Mouse (Mus musculus) G1E (cell line): Measurements from ENCODE around the gene Car9.

Experiments used
- CTCF ChIP-seq: IDR thresholded peaks from 2 replicates; pipeline ENCODE4 v1.5.1; 2012; ENCODE audit warnings: low read depth, low read length, inconsistent platforms, mixed read lengths
- GATA1 ChIP-seq: IDR thresholded peaks from 2 replicates; pipeline ENCODE4 v1.6.1; 2012; ENCODE audit warnings: borderline replicate concordance, low read length, inconsistent platforms, mixed read lengths
- GATA2 ChIP-seq: IDR thresholded peaks from 2 replicates; pipeline ENCODE4 v1.6.1; 2012; ENCODE audit warnings: low read depth, low read length, inconsistent platforms, borderline replicate concordance
- POLR2AphosphoS5 ChIP-seq: IDR thresholded peaks from 2 replicates; pipeline ENCODE4 v1.6.1; 2012; ENCODE audit warnings: low read depth, low read length, inconsistent platforms; ENCODE audit not compliant: insufficient replicate concordance
- TAL1 ChIP-seq: conservative IDR thresholded peaks from 2 replicates; pipeline ENCODE4 v1.6.1; 2012; ENCODE audit warnings: low read depth, low read length, inconsistent platforms, mixed read lengths

DNA sequence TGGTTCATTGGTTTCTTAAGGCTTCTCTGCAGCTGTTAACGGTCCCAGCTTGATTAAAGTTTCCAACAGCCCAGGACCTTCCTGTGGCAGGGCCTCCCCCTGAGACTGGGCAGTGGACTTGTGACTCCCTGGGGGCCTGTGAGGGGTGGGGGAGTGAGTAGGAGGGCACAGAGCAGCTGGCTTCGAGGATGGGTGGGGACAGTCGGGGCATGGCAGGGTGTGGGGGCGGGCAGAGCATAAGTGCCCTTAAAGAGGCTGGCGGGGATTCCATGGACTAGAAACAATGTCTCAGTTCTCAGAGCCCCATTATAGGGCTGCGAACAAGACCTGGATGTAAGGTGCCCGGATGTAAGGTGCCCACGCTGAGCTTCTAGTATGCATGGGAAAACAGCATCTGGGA, 49.6 kb upstream of the Car9 start:
- no peak for TF ChIP-seq CTCF
- TF ChIP-seq TAL1 = no peak
- no peak for TF ChIP-seq GATA1
- TF ChIP-seq POLR2AphosphoS5 = no peak
- TF ChIP-seq GATA2 = no peak
